Comparison of ENCODE assay signal across 18 mouse cellular contexts in the genomic region with DNA sequence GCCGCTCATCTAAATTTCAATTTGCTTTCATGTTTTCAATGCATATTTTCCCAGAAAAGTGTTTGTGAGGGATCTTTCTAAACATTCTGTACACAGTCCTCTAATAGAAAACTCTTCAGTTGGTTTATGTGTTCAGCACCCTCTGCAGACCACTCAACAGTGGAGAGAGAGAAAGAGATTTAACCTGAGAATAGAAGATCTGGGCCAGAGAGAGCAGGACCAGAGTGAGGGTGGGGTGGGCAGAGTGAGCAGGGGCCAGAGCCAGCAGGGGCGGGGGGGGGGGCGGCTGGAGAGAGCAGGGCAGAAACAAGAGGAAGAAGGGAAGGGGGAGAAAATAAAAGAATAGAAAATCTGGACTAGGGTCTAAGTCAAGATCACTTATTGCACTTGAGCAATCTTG.
"Had no signal": no experiment of that assay in that cellular context is flagged by ENCODE, and none has a peak within 500 bp of the region (broad histone marks: within the 10 kb centered on the region; RNA-seq: fewer than 3 reads in every experiment).

No protein-coding gene starts in this region.

- H3K9ac ChIP-seq: liver, embryonic 12.5 days; liver, embryonic 14.5 days; lung, embryonic 14.5 days; neural tube, embryonic 12.5 days; neural tube, embryonic 15.5 days had no signal

- H3K4me2 ChIP-seq: liver, embryonic 12.5 days; lung, embryonic 14.5 days; midbrain, embryonic 11.5 days; neural tube, embryonic 12.5 days; neural tube, embryonic 15.5 days had no signal

- H3K4me1 ChIP-seq: liver, embryonic 12.5 days; neural tube, embryonic 12.5 days; neural tube, embryonic 15.5 days had no signal

- H3K27me3 ChIP-seq: liver, embryonic 12.5 days; neural tube, embryonic 12.5 days; neural tube, embryonic 15.5 days had no signal

- ATAC-seq: liver, embryonic 12.5 days had no signal

- H3K36me3 ChIP-seq: liver, embryonic 12.5 days; neural tube, embryonic 12.5 days; neural tube, embryonic 15.5 days had no signal

- H3K9me3 ChIP-seq: liver, embryonic 12.5 days; neural tube, embryonic 12.5 days; neural tube, embryonic 15.5 days had no signal

- H3K27ac ChIP-seq: liver, embryonic 12.5 days; liver, embryonic 14.5 days; neural tube, embryonic 12.5 days; neural tube, embryonic 15.5 days had no signal

- DNase-seq: lung, adult 18-20 months; lung, embryonic 14.5 days; lung, postnatal 10 days; lung, postnatal 4 days; retina, postnatal 1 day; right cerebral cortex, adult 18-20 months; right cerebral cortex, postnatal 25 days; right cerebral cortex, postnatal 4 days; spleen, adult 18-20 months; thymus, adult 18-20 months; thymus, postnatal 14 days; thymus, postnatal 36 days had no signal

- H3K4me3 ChIP-seq: liver, embryonic 12.5 days; myocyte; neural tube, embryonic 12.5 days; neural tube, embryonic 15.5 days had no signal
